Mouse (Mus musculus) MN1 (cell line): ENCODE measurements around the gene Knop1.
A peak's percentile ranks its signal among the peaks of the same experiment; 100 is the strongest.

ENCODE experiments used
- DNase-seq: peaks from one replicate; pipeline ENCODE4 v3.0.0-alpha.2; 2016; ENCODE audit warnings: low spot score

The Knop1 gene

DNA sequence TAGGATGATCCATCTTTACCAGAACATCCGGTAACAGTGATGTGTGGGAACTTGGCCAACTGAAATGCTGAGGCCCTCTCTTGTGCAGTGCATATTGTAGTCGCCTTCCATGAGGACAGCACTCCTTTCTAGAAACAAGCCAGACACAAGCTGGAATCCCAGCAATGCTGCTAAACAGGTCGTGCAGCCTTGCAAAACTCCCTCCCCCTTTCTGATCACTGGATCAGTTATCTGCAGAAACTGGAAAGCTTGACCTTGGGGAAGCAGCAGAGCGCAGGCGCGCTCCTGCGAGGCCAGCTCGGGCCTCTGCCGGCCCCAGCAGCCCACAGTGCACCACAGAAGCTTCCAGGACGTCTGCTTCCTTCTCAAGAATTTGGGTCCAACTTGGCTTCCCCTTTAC lies 7.3 kb downstream of the Knop1 start:
- DNase-seq: no peak

- no peak for DNase-seq
Observed at GRCm38 (mm10) chr7:118846329-118846728, 9.7 kb downstream of the Knop1 start.

DNA sequence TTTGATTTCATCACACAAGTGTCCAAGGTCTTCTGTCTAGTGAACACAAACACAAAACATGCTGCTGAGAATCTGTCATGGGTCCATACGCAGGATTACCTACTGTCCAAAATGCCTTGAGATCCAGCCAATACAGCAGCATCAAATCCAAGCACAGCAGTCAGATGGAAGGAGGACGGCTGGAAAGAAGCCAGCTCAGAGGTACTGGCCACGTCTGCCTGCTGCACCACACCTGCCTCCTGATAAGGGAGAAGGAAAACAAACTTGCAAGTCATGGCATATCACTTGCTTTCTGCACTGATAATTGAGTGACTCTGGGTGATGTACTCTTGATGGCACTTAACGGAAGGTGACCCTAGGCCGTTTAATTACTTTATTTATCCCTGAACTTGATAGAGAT lies 10.9 kb downstream of the Knop1 start:
- DNase-seq: no peak

GRCm38 (mm10) chr7:118842938-118843337 lies 13.1 kb downstream of the Knop1 start:
- no peak for DNase-seq

DNA sequence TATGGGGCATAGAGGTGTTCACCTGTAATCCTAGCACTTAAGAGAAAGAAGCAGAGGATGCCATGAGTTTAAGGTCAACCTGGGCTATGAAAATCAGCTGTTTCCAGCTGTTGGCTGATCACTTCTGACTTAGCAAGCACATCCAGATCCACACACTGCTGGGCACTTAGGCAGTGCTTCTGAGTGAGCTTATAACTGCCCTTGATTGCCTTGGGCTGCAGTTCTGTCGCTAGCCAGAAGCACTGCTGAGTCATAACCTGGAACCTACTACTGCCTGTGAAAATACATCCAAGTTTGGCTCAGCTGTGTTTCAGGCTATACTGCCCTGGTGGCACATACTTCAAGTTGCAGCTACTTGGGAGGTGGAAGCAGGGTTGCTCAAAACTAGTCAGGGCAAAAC lies 14.3 kb downstream of the Knop1 start:
- DNase-seq: peak; percentile 42

GRCm38 (mm10) chr7:118841030-118841745 lies 14.9 kb downstream of the Knop1 start:
- no peak for DNase-seq

- no peak for DNase-seq
Observed at GRCm38 (mm10) chr7:118837901-118838300, 18.2 kb downstream of the Knop1 start.

- DNase-seq: peak; percentile 47
Observed at GRCm38 (mm10) chr7:118827975-118828416, 28.1 kb downstream of the Knop1 start.

GRCm38 (mm10) chr7:118824451-118824850 lies 31.6 kb downstream of the Knop1 start:
- no peak for DNase-seq

DNA sequence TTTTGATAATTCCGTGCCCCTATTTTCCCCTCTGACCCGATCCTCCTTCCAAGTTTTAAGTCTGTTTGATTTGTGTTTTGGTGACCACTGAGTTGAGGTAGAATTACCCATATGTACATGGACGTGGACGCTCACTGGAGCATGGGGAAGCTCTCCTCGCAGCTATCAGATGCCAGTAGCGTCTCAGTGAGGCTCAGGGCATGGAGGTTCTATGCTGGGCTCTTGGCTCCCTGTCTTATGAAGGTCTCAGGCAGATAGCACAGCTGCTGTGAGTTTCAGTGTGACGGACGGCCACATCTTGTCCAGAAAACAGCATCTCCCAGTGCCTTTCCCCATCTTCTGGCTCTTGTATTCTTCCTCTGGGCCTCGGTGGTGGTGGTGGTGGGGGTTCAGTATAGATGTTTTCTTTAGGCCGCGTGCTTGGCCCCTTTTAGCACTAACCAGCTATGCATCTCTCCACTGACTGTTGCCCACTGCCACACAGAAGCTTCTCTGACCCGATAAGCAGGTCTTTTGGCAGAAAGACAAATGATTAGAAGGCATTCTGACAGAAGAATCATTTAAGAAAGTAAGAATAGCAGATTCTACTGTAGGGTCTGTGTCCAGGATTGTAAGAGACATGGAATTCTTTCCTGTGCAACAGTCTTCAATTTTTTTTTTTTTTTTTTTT lies 34.0 kb downstream of the Knop1 start:
- DNase-seq: no peak

DNA sequence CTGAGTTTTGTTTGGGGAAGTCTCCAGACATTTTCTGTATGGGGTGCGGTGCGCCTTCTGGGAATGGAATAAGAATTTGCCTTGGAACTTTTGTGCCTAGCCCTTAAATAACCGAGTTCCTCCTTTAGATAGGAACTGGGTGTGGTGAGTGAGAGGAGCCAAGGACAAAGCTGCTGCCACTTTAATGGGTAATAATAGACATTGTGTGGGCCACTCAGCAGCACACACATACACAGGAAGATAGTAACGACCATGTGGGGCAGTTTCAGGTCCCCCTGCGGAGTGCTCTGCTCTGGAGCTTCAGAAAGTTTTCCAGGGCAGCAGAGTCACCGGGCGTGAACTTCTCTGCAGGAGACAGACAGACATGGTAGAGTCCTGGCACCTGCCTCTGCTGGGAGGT lies 34.7 kb downstream of the Knop1 start:
- no peak for DNase-seq

DNA sequence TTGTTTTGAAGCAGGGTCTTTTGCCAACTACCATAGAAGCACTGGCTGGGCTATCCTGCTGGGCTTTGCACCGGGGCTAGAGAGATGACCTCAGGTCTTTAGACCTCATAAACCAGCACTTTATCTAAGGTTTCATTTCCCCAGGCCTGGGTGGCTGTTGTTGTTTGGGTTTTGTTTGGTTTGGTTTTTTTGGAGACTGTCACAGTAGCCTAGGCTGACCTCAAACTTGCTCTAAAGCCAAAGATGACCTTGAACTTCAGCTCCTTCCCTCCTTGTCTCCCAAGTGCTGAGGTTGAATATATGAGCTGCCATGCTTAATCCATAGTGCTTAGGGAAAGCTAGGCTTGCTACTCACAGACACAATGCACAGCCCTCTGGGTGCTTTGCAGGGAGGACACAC lies 36.4 kb downstream of the Knop1 start:
- DNase-seq: no peak

GRCm38 (mm10) chr7:118817741-118818140 lies 38.3 kb downstream of the Knop1 start:
- DNase-seq: no peak

- DNase-seq: no peak
Observed at GRCm38 (mm10) chr7:118816275-118816674, 39.8 kb downstream of the Knop1 start.

DNA sequence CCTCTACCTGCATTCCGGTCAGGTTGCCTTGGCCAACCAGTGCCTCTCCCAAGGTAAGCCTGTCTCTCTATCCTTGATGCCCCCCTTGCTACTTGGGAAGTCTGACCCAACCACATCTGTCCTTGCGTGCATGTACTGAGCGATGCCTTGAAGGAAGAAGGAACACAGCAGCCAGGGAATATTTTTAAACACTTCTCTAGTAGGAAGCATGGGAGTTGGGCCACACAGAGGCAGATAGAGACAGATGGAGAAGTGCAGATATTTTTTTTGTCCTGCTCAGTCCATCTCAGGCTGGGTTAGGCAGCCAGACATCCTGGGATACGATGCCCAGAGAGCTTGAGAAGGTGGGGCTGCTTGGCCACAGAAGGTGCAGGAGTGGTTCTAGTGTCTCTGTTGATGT lies 42.5 kb downstream of the Knop1 start:
- DNase-seq: no peak

- DNase-seq: no peak
Observed at GRCm38 (mm10) chr7:118811407-118812106, 44.5 kb downstream of the Knop1 start.

- DNase-seq: no peak
Observed at GRCm38 (mm10) chr7:118807899-118808298, 48.2 kb downstream of the Knop1 start.

DNA sequence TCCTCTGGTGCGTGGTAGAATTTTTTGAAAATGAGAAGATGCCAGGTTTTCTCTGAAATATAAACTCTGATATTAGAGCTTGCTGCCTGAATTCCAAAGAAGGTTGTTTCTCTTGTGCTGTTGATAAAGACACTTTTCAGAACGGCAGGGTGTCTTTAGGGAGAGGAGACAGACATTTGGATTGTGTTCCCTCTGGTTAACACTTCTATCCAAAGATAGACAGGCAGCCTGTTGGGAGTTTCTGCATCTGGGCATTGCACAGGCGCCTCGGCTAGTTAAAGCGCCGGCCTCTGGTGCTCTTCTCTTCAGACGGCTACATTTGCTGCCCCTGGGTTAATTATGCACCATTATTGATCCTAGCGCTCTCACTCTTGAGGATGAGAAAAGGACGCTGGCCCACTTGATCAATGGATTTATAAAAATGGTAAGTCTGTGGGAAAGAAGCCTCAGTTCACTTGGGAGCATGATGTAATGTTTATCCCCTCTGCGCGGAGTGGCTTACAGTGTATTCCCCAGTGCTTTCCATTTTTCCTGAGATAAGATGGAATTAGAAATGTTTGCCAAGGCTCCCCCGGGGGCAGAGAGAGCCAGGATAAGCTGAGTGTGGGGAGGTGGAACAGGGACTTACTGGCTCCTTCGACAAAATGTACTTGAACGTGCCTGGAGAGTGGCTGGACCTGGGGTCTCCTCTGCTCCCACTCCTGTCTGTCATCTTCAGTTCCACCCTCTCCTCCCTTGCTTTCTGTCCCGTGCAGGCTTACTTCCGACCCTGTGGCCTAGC lies 49.2 kb downstream of the Knop1 start:
- peak; percentile 34 for DNase-seq

GRCm38 (mm10) chr7:118803425-118803824 lies 52.6 kb downstream of the Knop1 start:
- no peak for DNase-seq

DNA sequence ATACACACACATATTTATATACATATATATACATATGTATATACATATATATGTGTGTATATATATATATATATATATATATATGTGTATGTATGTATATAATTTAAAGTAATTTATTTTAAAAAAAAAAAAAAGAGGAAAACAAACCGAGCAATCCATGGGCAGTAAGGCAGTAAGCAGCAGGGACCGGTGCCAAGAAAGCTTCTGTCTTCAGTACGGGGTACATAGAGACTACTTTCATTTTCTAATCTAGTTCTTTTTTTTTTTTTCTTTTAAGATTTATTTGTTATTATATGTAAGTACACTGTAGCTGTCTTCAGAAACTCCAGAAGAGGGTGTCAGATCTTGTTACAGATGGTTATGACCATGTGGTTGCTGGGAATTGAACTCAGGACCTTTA lies 54.3 kb downstream of the Knop1 start:
- no peak for DNase-seq

GRCm38 (mm10) chr7:118800112-118800734 lies 55.8 kb downstream of the Knop1 start:
- no peak for DNase-seq

- no peak for DNase-seq
Observed at GRCm38 (mm10) chr7:118798105-118798570, 57.9 kb downstream of the Knop1 start.
